Comparison of ENCODE assay signal across 8 mouse cellular contexts in the genomic region with DNA sequence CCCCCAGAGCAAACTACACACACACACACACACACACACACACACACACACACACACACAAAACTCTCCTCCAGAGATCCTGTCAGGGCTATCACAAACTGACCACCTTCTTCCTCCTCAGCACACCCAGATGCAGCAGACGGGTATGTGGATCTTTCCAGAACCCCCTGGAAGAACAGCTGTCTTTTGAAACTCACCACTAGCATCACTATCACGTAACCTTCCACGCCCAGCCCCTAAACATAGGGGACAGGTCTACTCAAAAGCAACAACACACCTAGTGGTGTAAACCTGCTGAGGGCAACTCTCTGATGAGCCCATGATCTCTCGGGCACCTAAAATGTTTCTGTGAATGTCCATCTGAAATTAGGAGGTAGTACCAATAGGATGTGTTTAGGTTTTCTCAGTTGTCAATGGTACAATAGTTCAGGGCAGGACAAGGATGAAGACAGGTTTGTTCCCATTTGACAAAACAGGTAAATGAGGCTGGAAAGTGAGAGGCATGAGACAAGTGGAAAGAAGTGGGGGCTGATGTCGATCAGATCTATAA. TPM values are rescaled to one million over a fixed set of nuclear protein-coding genes. Genes with fewer than 3 reads are reported as not detected.
DNase-seq lines count a peak whose midpoint lies in the region; ATAC-seq and TF ChIP-seq lines count a peak whose summit lies in the region.

No protein-coding gene starts in this region.

- no peaks in the 10 kb centered on the region for H3K9me3 ChIP-seq in MEL (replicated peaks; ENCODE audit: insufficient read depth, low read length)
- no peaks in the 10 kb centered on the region for H3K9me3 ChIP-seq in hindbrain, embryonic 13.5 days
- no peaks in the 10 kb centered on the region for H3K9me3 ChIP-seq in midbrain, embryonic 13.5 days

- peaks cover 26% of the 10 kb centered on the region for H3K79me2 ChIP-seq in MEL (ENCODE audit: control insufficient read depth, insufficient read depth, low read length, poor library complexity)

- H3K27ac ChIP-seq in kidney, adult 2 months (ENCODE audit: insufficient read depth, low read depth, low read length) = peak overlapping the region; percentile 82
- no peak overlapping the region for H3K27ac ChIP-seq in MEL (ENCODE audit: control insufficient read depth, low read depth, low read length)
- no peak overlapping the region for H3K27ac ChIP-seq in hindbrain, embryonic 13.5 days
- H3K27ac ChIP-seq in midbrain, embryonic 13.5 days = no peak overlapping the region

- no peak for TF ChIP-seq EP300 in MEL (IDR thresholded peaks at IDR 0.05; ENCODE audit: low read depth in 1 of 2, low read length in 2 of 2)

- ATAC-seq in hindbrain, embryonic 13.5 days (ENCODE audit: low FRiP score) = no peak
- ATAC-seq in midbrain, embryonic 13.5 days = no peak

- TF ChIP-seq CTCF in kidney, adult 2 months (conservative IDR thresholded peaks at IDR 0.05; ENCODE audit: insufficient read depth, insufficient read length, low read depth, low read length) = no peak
- TF ChIP-seq CTCF in MEL (IDR thresholded peaks at IDR 0.05 in 2 of 3, conservative IDR thresholded peaks at IDR 0.05 in 1 of 3; ENCODE audit: control insufficient read depth in 1 of 3, insufficient read depth in 1 of 3, low read depth in 2 of 3, low read length in 3 of 3, poor library complexity in 1 of 3, severe bottlenecking in 1 of 3) = no peak

- peaks cover 8% of the 10 kb centered on the region for H3K36me3 ChIP-seq in kidney, adult 2 months (ENCODE audit: control insufficient read depth, insufficient read depth, low read length)
- H3K36me3 ChIP-seq in MEL (ENCODE audit: control insufficient read depth in 1 of 2, insufficient read depth in 2 of 2, low read length in 2 of 2) = peaks cover 0 to 21% of the 10 kb centered on the region in 2 experiments; a peak in 2 of 4 replicates
- H3K36me3 ChIP-seq in hindbrain, embryonic 13.5 days = no peaks in the 10 kb centered on the region
- no peaks in the 10 kb centered on the region for H3K36me3 ChIP-seq in midbrain, embryonic 13.5 days

- no peak for DNase-seq in kidney, adult 2 months
- no peak for DNase-seq in kidney, postnatal 25 days
- DNase-seq in MEL (ENCODE audit: low read depth, low spot score) = peak; percentile 20
- DNase-seq in right cerebral cortex, postnatal 25 days = no peak
- DNase-seq in cerebellum, adult 9-11 months = no peak
- DNase-seq in thymus, postnatal 10 days (ENCODE audit: low spot score in 2 of 2) = no peak

- H3K9ac ChIP-seq in MEL (ENCODE audit: control insufficient read depth, low read depth, low read length, poor library complexity, severe bottlenecking) = peak overlapping the region; percentile 93
- H3K9ac ChIP-seq in hindbrain, embryonic 13.5 days = no peak overlapping the region
- no peak overlapping the region for H3K9ac ChIP-seq in midbrain, embryonic 13.5 days (replicated peaks)

- no peaks in the 10 kb centered on the region for H3K27me3 ChIP-seq in kidney, adult 2 months (replicated peaks; ENCODE audit: control insufficient read depth, insufficient read depth, low read length)
- no peaks in the 10 kb centered on the region for H3K27me3 ChIP-seq in MEL (ENCODE audit: control insufficient read depth in 1 of 2, insufficient read depth in 2 of 2, low read length in 2 of 2)
- H3K27me3 ChIP-seq in hindbrain, embryonic 13.5 days = peaks cover 19% of the 10 kb centered on the region
- H3K27me3 ChIP-seq in midbrain, embryonic 13.5 days = peaks cover 22% of the 10 kb centered on the region

- no peak for TF ChIP-seq RAD21 in MEL (IDR thresholded peaks at IDR 0.05; ENCODE audit: low read depth, low read length)

- H3K4me3 ChIP-seq in kidney, adult 2 months (ENCODE audit: insufficient read depth, low read depth, low read length) = peak overlapping the region; percentile 78
- peak overlapping the region; percentile 48 to 84; a peak in 3 of 4 replicates for H3K4me3 ChIP-seq in MEL (ENCODE audit: control insufficient read depth in 1 of 2, insufficient read depth in 1 of 2, low read depth in 2 of 2, low read length in 2 of 2)
- H3K4me3 ChIP-seq in hindbrain, embryonic 13.5 days = peak overlapping the region; percentile 62; the same call in 1 of the 2 replicates
- peak overlapping the region; percentile 60; the same call in 1 of the 2 replicates for H3K4me3 ChIP-seq in midbrain, embryonic 13.5 days (replicated peaks)

- WGBS in kidney, adult 2 months = 54% methylated on average over 5 of the region's 5 CpGs
- 72% methylated on average over 5 of the region's 5 CpGs for WGBS in hindbrain, embryonic 13.5 days
- WGBS in midbrain, embryonic 13.5 days = 76% methylated on average over 5 of the region's 5 CpGs

- H3K4me2 ChIP-seq in hindbrain, embryonic 13.5 days = peak overlapping the region; percentile 93
- peak overlapping the region; percentile 88 for H3K4me2 ChIP-seq in midbrain, embryonic 13.5 days (replicated peaks)

- no peak for TF ChIP-seq POLR2A in kidney, adult 2 months (IDR thresholded peaks at IDR 0.05; ENCODE audit: low read depth, low read length)
- TF ChIP-seq POLR2A in MEL (IDR thresholded peaks at IDR 0.05; ENCODE audit: control insufficient read depth in 1 of 2, insufficient read depth in 1 of 2, low read depth in 1 of 2, low read length in 2 of 2, poor library complexity in 1 of 2) = no peak

- peaks cover 11% of the 10 kb centered on the region; the same call in 1 of the 2 replicates for H3K4me1 ChIP-seq in kidney, adult 2 months (ENCODE audit: control insufficient read depth, insufficient read depth, low read length)
- H3K4me1 ChIP-seq in MEL (ENCODE audit: control insufficient read depth in 1 of 2, insufficient read depth in 2 of 2, low read length in 2 of 2) = peaks cover 2 to 23% of the 10 kb centered on the region in 2 experiments; a peak in 3 of 4 replicates
- H3K4me1 ChIP-seq in hindbrain, embryonic 13.5 days (replicated peaks) = peaks cover 49% of the 10 kb centered on the region
- peaks cover 32% of the 10 kb centered on the region for H3K4me1 ChIP-seq in midbrain, embryonic 13.5 days (replicated peaks)

TF ChIP-seq in MEL, 35 proteins besides CTCF, POLR2A, EP300 and RAD21:
- TF ChIP-seq HCFC1 (IDR thresholded peaks at IDR 0.05; ENCODE audit: low read depth, low read length) = no peak
- TF ChIP-seq MAFK (IDR thresholded peaks at IDR 0.05; ENCODE audit: borderline replicate concordance, low read depth, low read length) = no peak
- no peak for TF ChIP-seq POLR2AphosphoS2 (IDR thresholded peaks at IDR 0.05; ENCODE audit: low read length)
- no peak for TF ChIP-seq ZMIZ1 (IDR thresholded peaks at IDR 0.05; ENCODE audit: low read depth, low read length)
- no peak for TF ChIP-seq NRF1 (IDR thresholded peaks at IDR 0.05; ENCODE audit: insufficient read depth, low read depth, low read length, poor library complexity, severe bottlenecking)
- no peak for TF ChIP-seq RCOR1 (IDR thresholded peaks at IDR 0.05; ENCODE audit: low read depth, low read length)
- no peak for TF ChIP-seq TCF12 (IDR thresholded peaks at IDR 0.05; ENCODE audit: low read depth, low read length)
- no peak for TF ChIP-seq ELF1 (IDR thresholded peaks at IDR 0.05; ENCODE audit: low read depth, low read length)
- no peak for TF ChIP-seq KAT2A (conservative IDR thresholded peaks at IDR 0.05; ENCODE audit: low read depth, low read length)
- TF ChIP-seq MEF2A (IDR thresholded peaks at IDR 0.05; ENCODE audit: extremely low read depth, insufficient replicate concordance, low read depth, low read length, poor library complexity, severe bottlenecking) = no peak
- TF ChIP-seq BHLHE40 (IDR thresholded peaks at IDR 0.05; ENCODE audit: borderline replicate concordance, low read depth, low read length) = no peak
- no peak for TF ChIP-seq MAZ (IDR thresholded peaks at IDR 0.05; ENCODE audit: low read depth, low read length)
- no peak for TF ChIP-seq MAX (IDR thresholded peaks at IDR 0.05; ENCODE audit: low read length)

RNA-seq across cellular contexts. Expression of gene Kcnk5, which starts 1.8 kb away (rescaled TPM):
- polyA plus RNA-seq in kidney, adult 2 months (2012; rRNA removed) = 32.0 and 34.2 TPM in 2 replicates
- total RNA-seq in MEL (2012; rRNA removed) = 6.7 and 10.9 TPM in 2 replicates
- polyA plus RNA-seq in MEL (2012; ENCODE audit: insufficient read depth in 1 of 2, insufficient read length in 2 of 2, low read depth in 1 of 2, low replicate concordance in 2 of 2, missing spikeins in 1 of 2) = 1 to 10 TPM in 1 of 2 experiments, not detected in 1; 9.3 TPM
- 1.9 and 2.3 TPM in 2 replicates for polyA plus RNA-seq in hindbrain, embryonic 13.5 days (2015; fragmentation: Nextera tagmentation; extraction: Ambion mirVana)
- 2.0 and 2.7 TPM in 2 replicates for polyA plus RNA-seq in midbrain, embryonic 13.5 days (2015; fragmentation: Nextera tagmentation; extraction: Ambion mirVana)

RNA-seq across cellular contexts. Expression of gene Saysd1, which starts 41.5 kb away (rescaled TPM):
- polyA plus RNA-seq in kidney, adult 2 months (2012; rRNA removed) = 10.8 and 11.4 TPM in 2 replicates
- 2.0 and 3.2 TPM in 2 replicates for total RNA-seq in MEL (2012; rRNA removed)
- 1 to 10 TPM in 1 of 2 experiments, not detected in 1; 4.4 TPM for polyA plus RNA-seq in MEL (2012; ENCODE audit: insufficient read depth in 1 of 2, insufficient read length in 2 of 2, low read depth in 1 of 2, low replicate concordance in 2 of 2, missing spikeins in 1 of 2)
- 14.7 and 15.5 TPM in 2 replicates for polyA plus RNA-seq in hindbrain, embryonic 13.5 days (2015; fragmentation: Nextera tagmentation; extraction: Ambion mirVana)
- polyA plus RNA-seq in midbrain, embryonic 13.5 days (2015; fragmentation: Nextera tagmentation; extraction: Ambion mirVana) = 14.8 and 15.1 TPM in 2 replicates
